Mouse (Mus musculus): Measurements from ENCODE around the gene Slc16a10. TPM values are rescaled to one million over a fixed set of nuclear protein-coding genes. Genes with fewer than 3 reads are reported as not detected.

Gene Slc16a10
- polyA plus RNA-seq, 1 experiment: 5.4 TPM

GRCm38 (mm10) chr10:40169566-40169965 is 27.5 kb upstream of the Slc16a10 start:
- no peaks in the 10 kb centered on the region for H3K4me1 ChIP-seq (ENCODE audit: control insufficient read depth, insufficient read depth, low read length)
- no peaks in the 10 kb centered on the region for H3K27me3 ChIP-seq (ENCODE audit: control insufficient read depth, insufficient read depth, low read length, poor library complexity, severe bottlenecking)
- no peaks in the 10 kb centered on the region for H3K36me3 ChIP-seq (ENCODE audit: control insufficient read depth, insufficient read depth, low read length, poor library complexity, severe bottlenecking)
- no peak overlapping the region for H3K27ac ChIP-seq (ENCODE audit: insufficient read depth, low read length)
- H3K9ac ChIP-seq (ENCODE audit: low read depth, poor library complexity, severe bottlenecking): no peak overlapping the region
- no peak overlapping the region for H3K4me3 ChIP-seq (ENCODE audit: low read depth, low read length)
- TF ChIP-seq POLR2A (IDR thresholded peaks at IDR 0.05; ENCODE audit: insufficient read depth, low read length) (no peak), CTCF (IDR thresholded peaks at IDR 0.05; ENCODE audit: low read depth, low read length) (no peak), EP300 (IDR thresholded peaks at IDR 0.05; ENCODE audit: insufficient read depth, low read depth, low read length) (no peak)
- no peaks in the 10 kb centered on the region for H3K9me3 ChIP-seq (replicated peaks; ENCODE audit: control insufficient read depth, insufficient read depth, low read length, poor library complexity, severe bottlenecking)

- Histone ChIP-seq H3K27ac (ENCODE audit: insufficient read depth, low read length) (no peak overlapping the region), H3K4me1 (ENCODE audit: control insufficient read depth, insufficient read depth, low read length) (no peaks in the 10 kb centered on the region), H3K27me3 (ENCODE audit: control insufficient read depth, insufficient read depth, low read length, poor library complexity, severe bottlenecking) (no peaks in the 10 kb centered on the region), H3K4me3 (ENCODE audit: low read depth, low read length) (no peak overlapping the region), H3K36me3 (ENCODE audit: control insufficient read depth, insufficient read depth, low read length, poor library complexity, severe bottlenecking) (no peaks in the 10 kb centered on the region), H3K9me3 (replicated peaks; ENCODE audit: control insufficient read depth, insufficient read depth, low read length, poor library complexity, severe bottlenecking) (no peaks in the 10 kb centered on the region), H3K9ac (ENCODE audit: low read depth, poor library complexity, severe bottlenecking) (no peak overlapping the region)
- no peak for TF ChIP-seq POLR2A (IDR thresholded peaks at IDR 0.05; ENCODE audit: insufficient read depth, low read length)
- no peak for TF ChIP-seq CTCF (IDR thresholded peaks at IDR 0.05; ENCODE audit: low read depth, low read length)
- no peak for TF ChIP-seq EP300 (IDR thresholded peaks at IDR 0.05; ENCODE audit: insufficient read depth, low read depth, low read length)
Measured at GRCm38 (mm10) chr10:40169088-40169487, 27.0 kb upstream of the Slc16a10 start.

- H3K27me3 ChIP-seq (ENCODE audit: control insufficient read depth, insufficient read depth, low read length, poor library complexity, severe bottlenecking): no peaks in the 10 kb centered on the region
- no peaks in the 10 kb centered on the region for H3K36me3 ChIP-seq (ENCODE audit: control insufficient read depth, insufficient read depth, low read length, poor library complexity, severe bottlenecking)
- H3K27ac ChIP-seq (ENCODE audit: insufficient read depth, low read length): no peak overlapping the region
- H3K9ac ChIP-seq (ENCODE audit: low read depth, poor library complexity, severe bottlenecking): no peak overlapping the region
- H3K4me1 ChIP-seq (ENCODE audit: control insufficient read depth, insufficient read depth, low read length): no peaks in the 10 kb centered on the region
- no peaks in the 10 kb centered on the region for H3K9me3 ChIP-seq (replicated peaks; ENCODE audit: control insufficient read depth, insufficient read depth, low read length, poor library complexity, severe bottlenecking)
- TF ChIP-seq CTCF (IDR thresholded peaks at IDR 0.05; ENCODE audit: low read depth, low read length): no peak
- TF ChIP-seq POLR2A (IDR thresholded peaks at IDR 0.05; ENCODE audit: insufficient read depth, low read length): no peak
- TF ChIP-seq EP300 (IDR thresholded peaks at IDR 0.05; ENCODE audit: insufficient read depth, low read depth, low read length): no peak
- H3K4me3 ChIP-seq (ENCODE audit: low read depth, low read length): no peak overlapping the region
Measured at GRCm38 (mm10) chr10:40164421-40165386, 22.6 kb upstream of the Slc16a10 start.

- Histone ChIP-seq H3K4me1 (ENCODE audit: control insufficient read depth, insufficient read depth, low read length) (no peaks in the 10 kb centered on the region), H3K27me3 (ENCODE audit: control insufficient read depth, insufficient read depth, low read length, poor library complexity, severe bottlenecking) (no peaks in the 10 kb centered on the region), H3K27ac (ENCODE audit: insufficient read depth, low read length) (no peak overlapping the region), H3K36me3 (ENCODE audit: control insufficient read depth, insufficient read depth, low read length, poor library complexity, severe bottlenecking) (no peaks in the 10 kb centered on the region), H3K4me3 (ENCODE audit: low read depth, low read length) (no peak overlapping the region), H3K9ac (ENCODE audit: low read depth, poor library complexity, severe bottlenecking) (no peak overlapping the region), H3K9me3 (replicated peaks; ENCODE audit: control insufficient read depth, insufficient read depth, low read length, poor library complexity, severe bottlenecking) (no peaks in the 10 kb centered on the region)
- TF ChIP-seq CTCF (IDR thresholded peaks at IDR 0.05; ENCODE audit: low read depth, low read length) (no peak), EP300 (IDR thresholded peaks at IDR 0.05; ENCODE audit: insufficient read depth, low read depth, low read length) (no peak), POLR2A (IDR thresholded peaks at IDR 0.05; ENCODE audit: insufficient read depth, low read length) (no peak)
Measured at GRCm38 (mm10) chr10:40163914-40164313, 21.9 kb upstream of the Slc16a10 start.

GRCm38 (mm10) chr10:40163338-40163737 is 21.3 kb upstream of the Slc16a10 start:
- Histone ChIP-seq H3K27me3 (ENCODE audit: control insufficient read depth, insufficient read depth, low read length, poor library complexity, severe bottlenecking) (no peaks in the 10 kb centered on the region), H3K4me1 (ENCODE audit: control insufficient read depth, insufficient read depth, low read length) (no peaks in the 10 kb centered on the region), H3K27ac (ENCODE audit: insufficient read depth, low read length) (no peak overlapping the region), H3K9ac (ENCODE audit: low read depth, poor library complexity, severe bottlenecking) (no peak overlapping the region), H3K36me3 (ENCODE audit: control insufficient read depth, insufficient read depth, low read length, poor library complexity, severe bottlenecking) (no peaks in the 10 kb centered on the region), H3K9me3 (replicated peaks; ENCODE audit: control insufficient read depth, insufficient read depth, low read length, poor library complexity, severe bottlenecking) (no peaks in the 10 kb centered on the region), H3K4me3 (ENCODE audit: low read depth, low read length) (no peak overlapping the region)
- TF ChIP-seq CTCF (IDR thresholded peaks at IDR 0.05; ENCODE audit: low read depth, low read length) (no peak), EP300 (IDR thresholded peaks at IDR 0.05; ENCODE audit: insufficient read depth, low read depth, low read length) (no peak), POLR2A (IDR thresholded peaks at IDR 0.05; ENCODE audit: insufficient read depth, low read length) (no peak)

GRCm38 (mm10) chr10:40161701-40162255 is 19.7 kb upstream of the Slc16a10 start:
- Histone ChIP-seq H3K27me3 (ENCODE audit: control insufficient read depth, insufficient read depth, low read length, poor library complexity, severe bottlenecking) (no peaks in the 10 kb centered on the region), H3K27ac (ENCODE audit: insufficient read depth, low read length) (no peak overlapping the region), H3K9me3 (replicated peaks; ENCODE audit: control insufficient read depth, insufficient read depth, low read length, poor library complexity, severe bottlenecking) (no peaks in the 10 kb centered on the region), H3K9ac (ENCODE audit: low read depth, poor library complexity, severe bottlenecking) (no peak overlapping the region), H3K4me3 (ENCODE audit: low read depth, low read length) (no peak overlapping the region), H3K4me1 (ENCODE audit: control insufficient read depth, insufficient read depth, low read length) (no peaks in the 10 kb centered on the region), H3K36me3 (ENCODE audit: control insufficient read depth, insufficient read depth, low read length, poor library complexity, severe bottlenecking) (no peaks in the 10 kb centered on the region)
- TF ChIP-seq POLR2A (IDR thresholded peaks at IDR 0.05; ENCODE audit: insufficient read depth, low read length) (no peak), CTCF (IDR thresholded peaks at IDR 0.05; ENCODE audit: low read depth, low read length) (no peak)

All from ES-Bruce4 (cell line).